Mouse (Mus musculus): ENCODE data around the gene Gtf2f2. TPM values are rescaled to one million over a fixed set of nuclear protein-coding genes. Genes with fewer than 3 reads are reported as not detected.

Gene Gtf2f2
- 14.8 and 18.5 TPM in 2 replicates for total RNA-seq (2014; rRNA removed)
- polyA plus RNA-seq (2015; fragmentation: Nextera tagmentation; extraction: Ambion mirVana) = 40.9 and 41.3 TPM in 2 replicates

DNA sequence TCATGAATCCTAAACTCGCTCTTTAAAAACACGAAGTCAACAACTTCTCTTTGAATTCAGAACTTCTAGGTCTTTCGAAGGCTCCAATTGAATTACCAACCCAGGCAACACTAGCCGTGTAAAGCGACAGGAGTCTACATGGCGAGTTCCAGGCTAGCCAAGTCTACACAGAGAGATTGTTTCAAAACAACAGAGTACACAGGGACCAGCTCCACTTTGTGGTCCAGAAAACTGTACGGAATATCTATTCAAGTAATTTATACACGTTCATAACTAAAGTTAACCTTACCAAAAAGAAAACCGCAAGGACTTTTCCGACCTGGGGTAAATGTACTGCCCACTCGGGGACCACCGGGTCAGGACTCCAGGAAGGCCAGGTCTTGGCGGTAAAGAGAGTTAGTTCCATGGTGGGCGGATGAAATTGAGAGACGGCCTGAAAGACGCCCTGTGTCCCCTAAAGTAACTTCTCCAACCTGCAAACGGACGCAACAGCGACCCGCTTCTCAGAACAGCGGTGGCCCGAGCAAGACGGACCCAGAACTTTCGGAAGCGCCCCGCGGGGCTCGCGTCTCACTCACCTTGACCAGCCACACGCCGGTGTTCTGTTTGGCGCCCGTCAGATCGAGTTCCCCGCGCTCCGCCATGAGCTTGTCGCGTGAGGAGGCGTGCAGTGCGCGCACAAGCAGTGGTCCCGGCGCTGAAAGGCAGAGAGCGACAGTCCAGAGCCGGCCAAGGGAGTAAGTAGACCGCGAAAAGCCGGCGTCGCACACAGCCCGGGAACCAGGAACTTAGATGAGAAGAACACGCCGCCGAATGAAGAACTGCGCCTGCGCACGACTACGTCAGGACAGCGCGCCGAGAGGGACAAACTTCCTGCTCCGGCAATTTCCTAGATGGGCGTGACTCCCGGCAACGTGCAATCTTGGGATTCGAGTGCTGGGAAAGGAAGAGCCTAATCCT is at the start of gene Gtf2f2:
Gene Gtf2f2, minus strand, starts transcription at position 764 of the 960 bp plus-strand sequence.
- no peak for TF ChIP-seq CTCF (IDR thresholded peaks at IDR 0.05; ENCODE audit: low read depth)
- H3K4me3 ChIP-seq (ENCODE audit: low read length) = peak within 1 kb of the TSS; percentile 88
- WGBS = 1% methylated on average over 67 of the region's 67 CpGs
- H3K9me3 ChIP-seq (ENCODE audit: low read length) = no peaks in the 10 kb centered on the region
- H3K27me3 ChIP-seq (ENCODE audit: insufficient read depth, low read length) = no peaks in the 10 kb centered on the region
- no peaks in the 10 kb centered on the region for H3K36me3 ChIP-seq (ENCODE audit: insufficient read depth, low read length)
- peak within 1 kb of the TSS; percentile 78 for H3K27ac ChIP-seq
- DNase-seq (ENCODE audit: low spot score) = peak; percentile 97
- peaks cover 17% of the 10 kb centered on the region; the same call in 1 of the 2 replicates for H3K4me1 ChIP-seq (ENCODE audit: insufficient read depth, low read length)
- ATAC-seq = peak; percentile 93
- H3K9ac ChIP-seq (replicated peaks; ENCODE audit: low read length) = peak within 1 kb of the TSS; percentile 71
- peak within 1 kb of the TSS; percentile 62 for H3K4me2 ChIP-seq (ENCODE audit: low read depth, low read length)

DNA sequence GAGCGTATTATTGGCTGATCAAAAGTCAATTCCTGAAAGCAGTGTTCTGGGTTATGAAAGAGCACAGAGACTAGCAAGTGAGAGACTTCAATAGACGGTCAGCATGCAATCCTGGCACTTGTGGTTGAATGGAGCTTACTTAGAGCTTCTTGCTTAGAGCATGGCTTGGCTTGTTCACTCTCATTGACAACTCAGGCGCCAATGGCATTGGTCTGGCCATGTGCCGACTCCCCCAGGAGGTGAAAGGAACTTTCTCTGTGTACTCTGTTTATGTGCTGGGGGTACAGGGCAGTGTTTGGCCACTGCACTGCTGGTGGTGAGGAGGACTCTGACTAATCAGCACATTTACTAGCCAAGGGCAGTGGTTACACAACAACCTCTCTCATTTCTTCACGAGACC is 48.8 kb upstream of the Gtf2f2 start:
- no peaks in the 10 kb centered on the region for H3K9me3 ChIP-seq (ENCODE audit: low read length)
- no peak for TF ChIP-seq CTCF (IDR thresholded peaks at IDR 0.05; ENCODE audit: low read depth)
- H3K9ac ChIP-seq (replicated peaks; ENCODE audit: low read length) = no peak overlapping the region
- H3K27me3 ChIP-seq (ENCODE audit: insufficient read depth, low read length) = no peaks in the 10 kb centered on the region
- WGBS = 64% methylated on average over 5 of the region's 5 CpGs
- H3K4me2 ChIP-seq (ENCODE audit: low read depth, low read length) = no peak overlapping the region
- no peak overlapping the region for H3K4me3 ChIP-seq (ENCODE audit: low read length)
- ATAC-seq (peak; percentile 79), DNase-seq (ENCODE audit: low spot score) (peak; percentile 55)
- H3K36me3 ChIP-seq (ENCODE audit: insufficient read depth, low read length) = no peaks in the 10 kb centered on the region
- H3K27ac ChIP-seq = no peak overlapping the region
- H3K4me1 ChIP-seq (ENCODE audit: insufficient read depth, low read length) = no peaks in the 10 kb centered on the region

DNA sequence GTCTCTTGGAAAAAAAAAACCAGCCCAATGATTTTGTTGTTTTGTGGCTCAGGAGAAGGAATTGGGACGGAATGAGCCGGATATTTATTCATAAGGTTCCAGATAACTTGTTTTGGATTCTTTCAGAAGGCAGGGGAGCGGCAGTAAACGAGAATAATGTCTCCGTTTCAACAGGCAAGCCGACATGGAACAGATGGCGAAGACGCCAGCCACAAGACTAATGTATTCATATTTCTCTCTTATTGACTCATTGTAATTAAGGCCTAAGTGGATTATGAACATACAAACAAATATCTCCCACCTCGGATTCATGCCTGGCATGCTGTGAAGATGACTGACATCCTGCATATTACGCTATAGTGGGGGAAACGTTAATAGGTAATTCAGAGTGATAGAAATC is 43.1 kb upstream of the Gtf2f2 start:
- no peak for ATAC-seq
- Histone ChIP-seq H3K4me3 (ENCODE audit: low read length) (no peak overlapping the region), H3K27ac (no peak overlapping the region; the same call in 1 of the 2 replicates), H3K4me2 (ENCODE audit: low read depth, low read length) (no peak overlapping the region), H3K9me3 (ENCODE audit: low read length) (no peaks in the 10 kb centered on the region), H3K36me3 (ENCODE audit: insufficient read depth, low read length) (no peaks in the 10 kb centered on the region), H3K9ac (replicated peaks; ENCODE audit: low read length) (no peak overlapping the region), H3K4me1 (ENCODE audit: insufficient read depth, low read length) (no peaks in the 10 kb centered on the region), H3K27me3 (ENCODE audit: insufficient read depth, low read length) (no peaks in the 10 kb centered on the region)
- DNase-seq (ENCODE audit: low spot score) = peak; percentile 43
- WGBS = 44% methylated on average over 11 of the region's 11 CpGs
- TF ChIP-seq CTCF (IDR thresholded peaks at IDR 0.05; ENCODE audit: low read depth) = no peak

DNA sequence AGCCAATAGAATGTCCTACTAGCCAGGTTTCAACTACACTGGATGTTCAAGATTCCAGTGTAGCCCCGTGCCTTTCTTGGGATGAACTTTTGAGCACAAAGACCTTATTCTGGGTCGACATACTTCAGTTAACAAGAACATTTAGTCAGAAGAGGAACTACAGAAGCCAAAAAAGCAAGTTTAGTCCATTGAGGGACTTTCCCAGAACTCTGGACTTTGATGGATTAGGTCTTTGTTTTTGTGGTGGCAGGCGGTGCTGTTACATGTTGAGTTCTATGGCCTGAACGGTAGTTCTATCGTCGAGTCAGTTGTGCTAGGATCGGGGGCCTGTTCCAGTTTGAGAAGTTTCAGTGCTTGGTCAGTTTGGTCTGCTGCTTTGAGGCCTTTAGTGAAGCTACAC is 41.3 kb upstream of the Gtf2f2 start:
- H3K27ac ChIP-seq = no peak overlapping the region
- H3K9ac ChIP-seq (replicated peaks; ENCODE audit: low read length) = no peak overlapping the region
- no peaks in the 10 kb centered on the region for H3K36me3 ChIP-seq (ENCODE audit: insufficient read depth, low read length)
- H3K4me1 ChIP-seq (ENCODE audit: insufficient read depth, low read length) = no peaks in the 10 kb centered on the region
- DNase-seq (ENCODE audit: low spot score) (no peak), ATAC-seq (no peak)
- 76% methylated on average over 7 of the region's 7 CpGs for WGBS
- no peaks in the 10 kb centered on the region for H3K9me3 ChIP-seq (ENCODE audit: low read length)
- no peaks in the 10 kb centered on the region for H3K27me3 ChIP-seq (ENCODE audit: insufficient read depth, low read length)
- no peak for TF ChIP-seq CTCF (IDR thresholded peaks at IDR 0.05; ENCODE audit: low read depth)
- H3K4me3 ChIP-seq (ENCODE audit: low read length) = no peak overlapping the region
- H3K4me2 ChIP-seq (ENCODE audit: low read depth, low read length) = no peak overlapping the region

DNA sequence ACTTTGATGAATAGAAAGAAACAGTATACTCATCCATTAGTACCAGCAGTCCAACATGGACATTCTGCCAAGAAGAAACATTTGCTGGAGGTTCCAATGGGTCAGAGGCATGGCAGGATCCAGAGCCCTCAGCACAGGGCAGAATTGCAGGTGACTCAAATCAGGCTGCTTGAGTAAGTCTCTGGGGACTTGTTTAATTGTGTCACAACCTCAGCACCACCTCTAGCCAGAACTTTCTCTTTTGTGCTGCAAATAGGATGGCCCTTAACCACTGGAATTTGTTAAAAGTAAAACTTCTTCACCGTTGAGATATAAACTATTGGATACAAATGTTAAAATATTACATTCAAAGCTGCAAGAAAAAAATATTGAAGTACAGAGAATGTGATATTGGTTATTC is 35.1 kb upstream of the Gtf2f2 start:
- WGBS = 64% methylated on average over 1 of the region's 1 CpGs
- DNase-seq (ENCODE audit: low spot score) = no peak

DNA sequence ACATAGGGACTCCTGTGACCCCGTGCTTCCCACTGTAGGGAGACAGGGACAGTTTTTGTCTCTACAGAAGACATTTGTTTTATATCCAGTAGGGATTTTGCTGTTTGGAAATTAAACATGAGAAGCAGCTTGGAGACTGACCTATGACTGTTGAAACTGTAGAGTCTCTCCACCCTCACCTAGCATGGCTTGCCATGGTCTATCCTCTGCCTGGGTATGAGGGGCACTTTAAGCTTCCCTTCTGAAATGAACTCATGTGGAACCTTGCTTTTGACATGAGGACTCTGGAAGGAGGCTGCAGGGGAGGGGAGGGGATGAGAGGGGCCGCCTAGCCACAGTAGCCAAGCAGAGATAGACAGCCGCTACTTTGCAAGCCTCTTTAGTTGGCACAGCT is 33.5 kb upstream of the Gtf2f2 start:
- Histone ChIP-seq H3K27ac (no peak overlapping the region), H3K9me3 (ENCODE audit: low read length) (no peaks in the 10 kb centered on the region), H3K4me2 (ENCODE audit: low read depth, low read length) (no peak overlapping the region), H3K4me3 (ENCODE audit: low read length) (no peak overlapping the region), H3K36me3 (ENCODE audit: insufficient read depth, low read length) (no peaks in the 10 kb centered on the region), H3K27me3 (ENCODE audit: insufficient read depth, low read length) (no peaks in the 10 kb centered on the region), H3K4me1 (ENCODE audit: insufficient read depth, low read length) (no peaks in the 10 kb centered on the region), H3K9ac (replicated peaks; ENCODE audit: low read length) (no peak overlapping the region)
- ATAC-seq = 0 out of 2 replicates have a peak, but pooled peaks have one; percentile 29
- WGBS = 40% methylated on average over 3 of the region's 3 CpGs
- TF ChIP-seq CTCF (IDR thresholded peaks at IDR 0.05; ENCODE audit: low read depth) = no peak
- no peak for DNase-seq (ENCODE audit: low spot score)

More for the DNA sequence above, 35.1 kb upstream of the Gtf2f2 start:
- no peaks in the 10 kb centered on the region for H3K9me3 ChIP-seq (ENCODE audit: low read length)
- no peak for ATAC-seq
- no peak overlapping the region for H3K4me3 ChIP-seq (ENCODE audit: low read length)
- no peaks in the 10 kb centered on the region for H3K4me1 ChIP-seq (ENCODE audit: insufficient read depth, low read length)
- H3K27me3 ChIP-seq (ENCODE audit: insufficient read depth, low read length) = no peaks in the 10 kb centered on the region
- no peak overlapping the region for H3K4me2 ChIP-seq (ENCODE audit: low read depth, low read length)
- no peak overlapping the region for H3K9ac ChIP-seq (replicated peaks; ENCODE audit: low read length)
- TF ChIP-seq CTCF (IDR thresholded peaks at IDR 0.05; ENCODE audit: low read depth) = no peak
- H3K36me3 ChIP-seq (ENCODE audit: insufficient read depth, low read length) = no peaks in the 10 kb centered on the region
- no peak overlapping the region for H3K27ac ChIP-seq
